Mouse (Mus musculus) c-Kit-positive CD71-negative TER-119-negative erythroid progenitor cells, embryonic 14.5 days (primary cell): Measurements from ENCODE around the gene Igfbp4.

Experiments used
- DNase-seq: peaks from one replicate; pipeline ENCODE4 v3.0.0-alpha.2; 2013; ENCODE audit warnings: low read depth

The Igfbp4 gene

DNA sequence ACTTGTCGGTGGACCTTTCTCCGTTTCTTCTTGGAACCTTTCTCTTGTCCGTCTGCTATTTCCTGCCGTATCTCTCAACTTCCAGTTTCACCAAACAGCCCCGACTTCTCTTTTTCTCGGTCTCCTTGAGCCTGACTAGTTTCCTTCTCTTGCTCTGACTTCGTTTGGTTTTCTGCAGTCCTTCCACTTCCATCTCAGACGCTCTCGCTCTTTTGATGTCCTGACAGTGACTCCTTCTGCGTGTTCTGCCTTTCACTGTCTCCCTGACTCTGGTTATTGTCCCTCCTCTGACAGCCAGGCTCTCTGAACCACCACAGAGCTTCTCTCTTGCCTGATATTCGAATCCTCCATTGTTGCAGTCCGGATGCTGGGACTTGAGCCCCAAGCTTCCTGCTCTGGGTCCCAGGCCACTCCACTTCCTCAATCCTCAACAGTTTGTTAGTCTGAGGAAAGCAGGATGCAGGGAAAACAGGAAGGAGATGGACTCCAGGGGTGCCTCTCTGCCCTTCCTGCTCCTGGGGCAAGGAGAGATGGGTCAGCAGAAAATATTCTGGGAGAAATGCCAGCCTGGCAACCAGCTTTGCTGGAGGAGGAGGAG is 1.9 kb downstream of the Igfbp4 start:
- DNase-seq = no peak

DNA sequence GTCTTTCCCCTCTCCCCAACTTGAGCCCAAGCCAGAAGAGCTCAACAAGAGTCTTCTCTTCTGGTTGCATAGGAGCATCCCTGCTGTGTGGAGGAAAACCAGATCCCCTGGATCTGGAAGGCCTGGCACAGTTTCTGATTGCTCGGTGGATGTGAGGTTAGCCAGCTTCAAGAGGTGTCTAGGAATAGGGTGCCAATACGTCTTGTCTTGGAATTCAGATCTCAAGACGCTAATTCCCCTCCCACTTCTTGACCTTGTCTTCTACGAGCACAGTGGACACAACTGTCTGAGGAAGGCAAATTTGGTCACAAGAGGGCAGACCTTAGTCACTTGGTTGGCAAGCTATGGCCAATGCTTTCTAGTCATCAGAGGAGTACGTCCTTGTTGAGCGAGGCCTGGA is 2.6 kb downstream of the Igfbp4 start:
- DNase-seq = no peak

DNA sequence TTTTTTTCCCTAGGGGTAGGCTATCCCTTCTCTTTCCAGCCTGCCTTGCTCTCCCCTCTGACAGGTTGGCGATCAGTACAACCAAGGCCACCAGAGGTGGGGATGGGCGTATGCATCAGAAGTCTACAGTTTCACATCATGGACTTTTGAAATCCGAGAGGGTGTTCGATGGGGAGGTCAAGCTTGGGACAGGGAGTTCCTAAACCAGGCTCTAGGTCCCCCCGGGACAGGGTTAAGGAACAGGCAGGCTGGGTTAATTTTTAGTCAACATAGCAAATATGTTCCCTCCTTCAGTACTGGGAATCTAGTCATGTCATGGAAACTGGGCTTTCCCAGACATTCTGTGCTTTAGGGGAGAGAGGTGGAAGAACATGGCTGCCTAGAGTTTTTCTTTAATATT is 3.3 kb downstream of the Igfbp4 start:
- DNase-seq = no peak

DNA sequence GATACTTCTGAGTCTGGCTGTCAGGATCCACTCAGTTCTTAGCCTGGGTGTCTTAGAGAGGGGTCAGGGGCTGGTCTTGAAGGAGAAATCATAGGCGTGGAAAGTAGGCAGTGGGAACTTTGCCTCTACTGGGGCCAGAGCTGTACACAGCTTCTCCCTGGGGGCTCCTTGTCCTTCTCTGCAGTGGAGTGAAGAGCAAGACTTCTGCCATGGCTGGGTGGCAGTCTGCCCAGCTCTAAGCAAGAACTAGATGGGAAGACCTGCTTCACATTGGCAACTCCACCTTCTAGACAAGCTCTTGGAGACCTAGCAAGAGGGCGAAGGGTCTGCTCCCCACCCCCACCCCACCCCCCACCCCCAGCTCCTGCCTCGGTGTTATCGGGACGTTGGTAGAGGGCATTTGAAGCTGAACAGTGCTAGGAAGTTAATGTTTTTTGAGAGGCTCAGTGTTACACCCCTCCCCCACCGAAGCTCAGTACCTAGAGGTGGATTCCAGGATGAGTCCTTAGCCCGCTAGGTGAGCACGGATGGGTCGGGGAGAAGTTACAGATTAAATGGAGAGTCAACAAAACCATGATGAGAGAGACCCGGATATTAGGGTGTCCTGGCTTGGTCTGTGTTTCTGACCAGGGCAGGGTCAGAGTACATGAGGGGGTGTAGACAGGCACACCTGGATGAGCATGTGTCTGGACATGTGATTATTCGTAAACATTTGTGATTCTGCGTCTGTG is 4.3 kb downstream of the Igfbp4 start:
- DNase-seq = no peak

DNA sequence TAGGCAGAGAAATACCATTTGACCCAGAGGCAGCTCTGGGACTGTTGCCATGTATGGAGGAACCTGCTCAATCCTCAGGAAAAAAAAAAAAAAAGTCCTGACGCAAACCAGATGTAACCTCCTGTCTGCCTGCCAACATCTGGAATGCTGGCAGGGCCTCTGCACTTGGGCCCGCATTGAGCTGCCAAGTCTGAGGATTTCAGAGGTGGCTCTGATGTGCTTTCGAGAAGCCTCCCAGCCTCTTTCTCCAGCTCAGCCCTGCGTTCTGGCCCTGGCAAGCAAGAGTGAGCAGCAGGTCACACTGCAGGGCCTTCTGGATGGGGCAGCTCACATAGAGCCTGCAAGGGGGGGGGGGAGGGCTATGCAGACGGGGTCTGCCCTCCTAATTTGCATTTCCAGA is 6.1 kb downstream of the Igfbp4 start:
- no peak for DNase-seq

DNA sequence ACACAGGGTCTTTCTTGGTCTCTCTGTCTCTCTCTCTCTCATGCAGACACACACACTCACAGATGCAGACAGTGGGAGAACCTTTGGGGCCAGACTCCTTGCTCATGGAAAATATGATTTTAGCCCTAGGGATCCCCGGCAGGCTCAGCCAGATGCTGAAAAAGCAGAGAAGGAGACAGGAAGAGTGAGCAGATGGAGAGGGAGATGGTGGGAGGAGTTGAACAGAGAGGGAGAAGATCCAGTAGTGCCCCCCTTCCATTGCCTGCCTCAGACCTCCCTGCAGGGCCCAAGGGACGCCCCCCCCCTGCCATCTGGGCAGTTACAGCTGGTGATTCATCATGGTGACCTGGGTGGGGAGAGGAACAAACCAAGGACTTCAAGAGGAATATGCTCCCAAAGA is 6.6 kb downstream of the Igfbp4 start:
- no peak for DNase-seq

DNA sequence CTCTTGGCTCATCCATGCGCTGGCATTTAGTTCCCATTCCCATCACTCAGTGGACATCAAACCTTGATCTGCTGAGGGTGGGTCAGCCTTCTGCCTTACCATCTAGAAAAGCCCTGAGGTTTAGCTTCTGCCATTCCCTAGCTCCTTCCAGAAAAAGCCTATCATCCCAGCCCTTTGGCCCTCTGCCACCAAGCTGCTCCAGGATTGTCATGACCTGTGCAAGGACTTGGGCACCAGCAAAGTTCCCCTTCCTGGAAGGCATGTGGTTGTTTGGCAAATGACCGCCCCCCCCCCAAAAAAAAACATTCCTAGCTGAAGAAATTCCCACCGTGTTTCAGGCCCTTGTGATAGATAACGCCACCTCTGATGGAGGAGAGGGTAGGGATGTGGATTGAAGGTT is 14.1 kb downstream of the Igfbp4 start:
- DNase-seq = no peak

DNA sequence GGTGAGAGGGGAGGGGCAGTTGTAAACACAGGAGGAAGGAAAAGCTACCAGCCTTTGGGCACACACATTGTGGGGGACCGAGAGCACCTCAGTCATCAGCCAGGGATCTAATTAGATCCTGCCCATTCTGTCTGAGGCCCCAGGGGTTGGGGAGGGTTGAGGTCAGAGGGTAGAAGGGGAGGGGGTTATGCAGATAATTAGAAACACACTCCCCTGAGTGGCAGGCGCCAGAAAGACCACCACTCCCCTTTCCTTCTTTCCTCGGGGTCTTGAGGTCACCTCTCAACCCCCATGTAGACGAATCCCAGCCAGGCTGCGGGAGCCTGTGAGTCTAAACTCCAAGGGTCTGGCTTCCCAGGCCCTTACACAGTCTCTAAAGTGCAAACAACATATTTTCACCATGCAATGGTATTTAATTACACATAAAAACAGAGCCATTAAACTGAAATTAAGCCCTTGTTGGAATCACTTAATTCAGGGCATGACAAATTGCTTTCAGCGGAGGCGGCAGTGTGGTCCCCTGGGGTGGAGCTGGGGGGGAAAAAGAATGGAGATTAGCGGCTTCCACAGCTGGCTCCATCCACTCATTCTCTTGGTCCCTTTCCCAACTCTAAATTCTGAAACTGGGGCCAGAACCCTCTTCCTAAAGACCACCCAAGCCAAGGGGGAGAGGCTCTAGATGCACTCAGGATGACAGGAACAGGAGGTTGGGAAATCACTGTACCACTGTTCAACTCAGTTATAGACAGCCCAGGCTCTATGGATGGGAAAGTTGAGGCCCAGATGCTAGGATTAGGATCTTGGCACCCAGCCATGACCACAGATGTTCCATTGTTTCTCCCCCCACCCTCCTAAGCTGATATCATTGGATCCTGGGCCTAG is 14.8 kb downstream of the Igfbp4 start:
- DNase-seq = no peak

DNA sequence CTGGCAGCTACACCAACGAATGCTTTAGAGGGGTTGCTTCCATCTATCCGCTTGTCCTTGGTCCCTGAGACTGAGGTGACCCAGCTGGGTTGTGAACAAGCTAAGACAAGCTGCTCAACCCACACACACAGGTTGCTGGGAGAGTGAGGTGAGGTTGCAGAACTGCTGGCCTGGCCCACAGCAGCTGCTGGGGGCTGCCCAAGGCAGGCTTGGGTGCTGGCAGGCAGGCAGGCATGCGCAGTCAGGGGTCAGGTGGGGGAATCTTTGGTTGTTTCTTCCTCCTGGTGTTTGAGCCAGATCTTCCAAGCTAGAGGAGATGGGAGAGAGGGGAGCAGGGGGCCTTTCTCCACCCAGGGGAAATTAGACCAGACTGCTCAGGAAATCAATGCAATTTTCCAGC is 19.4 kb downstream of the Igfbp4 start:
- DNase-seq = no peak

DNA sequence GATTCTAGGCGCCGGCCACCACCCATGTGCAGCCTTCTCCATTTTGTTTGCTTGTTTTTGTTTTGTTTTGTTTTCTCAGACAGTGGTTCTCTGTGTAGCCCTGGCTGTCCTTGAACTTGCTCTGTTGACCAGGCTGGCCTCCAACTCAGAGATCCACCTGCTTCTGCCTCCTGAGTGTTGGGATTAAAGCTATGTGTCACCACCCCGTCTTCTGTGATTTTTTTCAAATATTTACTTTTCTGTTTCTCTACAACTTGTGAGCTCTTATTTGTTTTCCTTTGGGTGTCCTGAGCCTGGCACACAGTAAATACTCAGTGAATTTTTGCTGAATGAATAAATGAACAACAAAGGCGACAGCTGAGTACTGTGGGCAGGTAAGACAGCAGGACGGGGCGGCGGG is 21.6 kb downstream of the Igfbp4 start:
- DNase-seq = no peak

DNA sequence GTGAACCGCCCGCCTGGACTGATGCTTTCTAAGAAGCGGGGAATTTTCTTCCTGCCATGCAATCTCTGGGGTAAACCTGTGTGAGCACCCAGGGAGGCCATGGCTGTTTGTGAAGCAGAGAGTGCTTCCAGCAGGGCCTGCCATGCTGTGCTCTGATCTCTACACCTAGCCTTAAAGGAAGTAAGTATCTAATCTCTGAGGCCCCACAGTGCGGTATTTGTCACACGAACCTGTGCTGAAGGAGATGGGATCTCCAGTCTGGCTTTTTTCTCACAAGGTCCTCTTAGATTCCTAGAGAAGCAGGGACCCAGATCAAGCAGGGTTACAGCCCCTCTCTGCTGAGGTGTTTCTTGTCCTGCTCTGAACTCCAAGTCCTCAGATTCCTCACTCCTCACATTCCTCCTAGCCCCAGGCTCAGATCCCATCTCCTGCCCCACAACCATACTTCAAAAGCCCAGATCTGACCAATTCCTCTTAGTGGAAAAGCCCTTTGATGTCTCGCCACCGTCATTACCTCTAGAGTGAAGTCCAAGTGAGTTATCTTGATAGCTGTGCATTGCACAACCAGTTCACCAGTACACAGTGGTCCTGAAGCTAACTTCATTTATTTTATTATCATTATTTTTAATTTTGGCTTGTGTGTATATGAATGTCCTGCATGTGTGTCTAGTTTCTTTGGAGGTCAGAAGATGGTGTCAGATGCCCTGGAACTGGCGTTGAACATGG is 22.5 kb downstream of the Igfbp4 start:
- DNase-seq = no peak

DNA sequence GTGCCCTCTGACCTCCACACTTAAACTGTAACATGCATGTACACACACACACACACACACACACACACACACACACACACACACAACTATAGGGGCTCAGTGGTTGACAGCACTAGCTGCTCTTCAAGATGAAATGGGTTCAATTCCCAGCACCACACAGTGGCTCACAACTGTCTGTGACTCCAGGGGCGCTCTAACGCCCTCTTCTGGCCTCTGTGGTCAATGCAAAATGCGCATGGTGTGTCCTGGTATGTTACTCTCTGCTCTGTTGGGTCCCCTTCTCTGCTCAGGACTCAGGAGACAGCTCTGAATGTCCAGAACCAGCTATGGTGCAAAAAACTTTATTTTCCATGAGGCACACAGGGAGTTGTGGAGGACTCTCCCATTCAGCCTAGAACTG is 24.3 kb downstream of the Igfbp4 start:
- no peak for DNase-seq

DNA sequence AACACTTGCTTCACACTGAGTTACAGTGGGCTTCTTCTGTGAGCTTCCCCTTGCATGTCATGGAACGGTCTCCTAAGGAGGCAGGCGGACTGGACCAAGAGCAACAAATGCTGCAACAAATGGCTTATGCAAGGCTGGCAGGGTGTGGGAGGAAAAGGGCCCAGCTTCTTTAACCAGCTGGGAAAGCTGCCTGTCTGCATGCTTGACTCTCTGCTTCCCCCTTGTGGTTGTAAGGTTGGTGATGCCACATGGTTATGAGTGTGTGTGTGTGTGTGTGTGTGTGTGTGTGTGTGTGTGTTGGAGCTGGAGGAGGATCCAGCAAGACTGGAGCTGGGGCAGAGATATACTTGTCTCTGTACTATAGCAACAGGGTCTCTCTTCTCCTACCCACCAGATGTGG is 24.9 kb downstream of the Igfbp4 start:
- peak; percentile 70 for DNase-seq

DNA sequence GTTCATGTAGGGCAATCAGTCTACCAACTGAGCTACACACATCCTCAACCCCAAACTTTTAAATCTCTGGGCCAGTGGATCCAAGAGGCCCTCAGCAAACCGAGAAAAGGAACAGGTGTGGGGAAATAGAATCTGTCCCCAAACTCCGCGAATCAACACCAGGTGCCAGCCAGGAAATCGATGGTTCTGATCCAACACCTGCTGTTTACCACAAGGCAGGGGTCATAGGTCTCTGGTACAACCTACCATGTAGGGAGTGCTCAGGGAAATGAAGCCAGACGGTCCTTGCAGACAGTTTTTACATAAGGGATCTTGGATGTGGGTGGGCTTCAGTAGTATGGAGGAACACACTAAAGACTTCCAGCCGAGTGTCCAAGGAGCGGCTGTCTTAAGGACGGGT is 26.5 kb downstream of the Igfbp4 start:
- no peak for DNase-seq

DNA sequence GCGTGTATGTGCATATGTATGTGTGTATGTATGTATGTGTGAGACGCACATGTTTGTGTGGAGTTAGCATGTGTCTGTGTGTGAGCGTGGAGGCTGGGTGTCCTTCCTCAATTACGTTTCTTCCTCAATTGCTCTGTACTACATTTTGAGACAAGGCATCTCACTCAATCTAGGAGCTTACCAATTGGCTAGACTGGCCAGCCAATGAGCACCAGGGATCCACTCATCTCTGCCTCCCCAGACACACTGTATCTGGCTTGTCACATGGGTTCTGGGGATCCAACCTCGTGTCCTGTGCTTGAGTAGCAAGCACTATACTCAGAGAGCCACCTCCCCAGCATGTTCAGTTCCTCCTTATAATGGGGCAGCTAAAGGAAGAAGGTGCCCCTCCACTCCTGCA is 27.4 kb downstream of the Igfbp4 start:
- DNase-seq = no peak

DNA sequence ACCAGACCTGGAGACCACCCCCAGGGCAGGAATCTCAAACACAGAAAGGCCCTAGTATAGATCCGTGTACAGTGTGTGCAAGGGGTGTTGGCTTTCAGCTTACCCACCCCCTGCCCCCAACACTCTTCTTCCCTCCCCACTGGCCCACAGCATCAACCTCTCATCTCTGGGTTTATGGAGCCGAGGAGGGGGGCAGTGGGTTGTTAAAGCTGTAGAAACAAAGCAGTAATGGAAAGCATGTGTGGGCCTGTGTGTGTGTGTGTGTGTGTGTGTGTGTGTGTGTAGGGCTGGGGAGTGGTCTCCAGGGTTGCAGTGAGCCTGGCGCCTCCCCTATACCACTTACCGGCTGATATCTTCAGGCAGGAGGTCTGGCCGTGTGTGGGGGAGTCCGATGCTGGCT is 30.8 kb downstream of the Igfbp4 start:
- DNase-seq = no peak

DNA sequence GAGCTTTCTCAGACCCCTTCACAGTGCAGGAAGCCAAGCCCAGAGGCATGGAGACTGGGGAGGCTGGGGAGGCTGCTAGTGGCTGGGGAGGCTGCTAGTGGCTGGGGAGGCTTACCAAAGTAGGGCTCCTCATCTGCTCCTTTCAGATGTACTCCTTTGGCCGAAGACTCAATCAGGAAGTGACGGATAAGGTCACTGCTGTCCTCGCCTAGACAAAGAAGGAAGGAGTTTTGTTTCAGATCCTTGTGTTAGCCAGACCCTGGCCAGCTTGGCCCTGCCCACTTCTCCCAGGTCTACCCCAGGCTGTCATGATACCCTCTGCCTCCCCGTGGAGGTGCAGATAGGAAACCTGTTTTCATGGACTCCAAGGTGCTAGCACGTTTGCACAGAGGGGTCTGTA is 32.7 kb downstream of the Igfbp4 start:
- DNase-seq = no peak

DNA sequence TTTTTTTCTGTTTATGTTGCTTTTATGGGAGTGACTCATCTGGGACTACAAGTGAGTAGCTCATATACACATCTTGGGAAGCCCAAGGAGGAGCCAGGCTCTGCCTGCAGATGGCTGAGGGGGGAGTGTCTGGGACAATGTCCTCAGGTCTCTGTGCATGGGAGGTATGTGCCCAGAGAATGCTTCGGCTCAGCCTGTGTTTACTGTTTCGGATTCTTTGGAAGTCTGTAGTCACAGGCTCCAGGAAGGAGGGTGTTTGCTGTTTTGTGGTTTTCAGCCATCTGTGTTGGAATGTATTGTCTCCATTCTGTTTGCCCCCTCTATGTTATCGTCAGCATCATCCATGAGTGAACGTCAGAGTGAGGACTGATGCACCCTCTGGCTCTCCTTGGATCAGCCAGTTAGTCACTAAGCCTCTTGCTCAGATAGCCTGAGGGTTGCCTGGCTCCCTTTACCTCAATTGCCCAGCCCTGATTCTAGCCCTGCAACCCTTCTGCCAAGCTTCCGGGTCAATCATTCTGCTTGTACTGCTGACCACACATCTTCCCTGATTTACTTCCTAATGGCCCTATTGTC is 35.8 kb downstream of the Igfbp4 start:
- DNase-seq = no peak

DNA sequence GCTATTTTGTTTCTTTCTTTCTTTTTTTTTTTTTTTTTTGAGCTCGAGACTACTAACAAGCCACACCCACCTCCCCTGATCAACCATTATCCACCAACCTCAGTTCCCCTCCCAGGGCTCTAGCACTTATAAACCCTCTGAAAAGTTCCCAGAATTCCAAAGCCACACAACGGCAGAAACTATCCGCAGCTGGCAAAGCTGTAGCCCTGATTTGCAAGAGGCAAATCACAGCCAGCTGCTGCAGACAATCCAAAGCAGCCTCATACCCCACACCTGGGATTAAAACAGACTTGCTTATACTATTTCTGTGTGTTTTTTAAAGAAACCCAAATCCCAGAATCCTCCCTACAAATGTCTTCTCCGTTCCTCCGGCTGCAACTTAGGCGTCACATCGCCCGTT is 36.8 kb downstream of the Igfbp4 start:
- DNase-seq = no peak

DNA sequence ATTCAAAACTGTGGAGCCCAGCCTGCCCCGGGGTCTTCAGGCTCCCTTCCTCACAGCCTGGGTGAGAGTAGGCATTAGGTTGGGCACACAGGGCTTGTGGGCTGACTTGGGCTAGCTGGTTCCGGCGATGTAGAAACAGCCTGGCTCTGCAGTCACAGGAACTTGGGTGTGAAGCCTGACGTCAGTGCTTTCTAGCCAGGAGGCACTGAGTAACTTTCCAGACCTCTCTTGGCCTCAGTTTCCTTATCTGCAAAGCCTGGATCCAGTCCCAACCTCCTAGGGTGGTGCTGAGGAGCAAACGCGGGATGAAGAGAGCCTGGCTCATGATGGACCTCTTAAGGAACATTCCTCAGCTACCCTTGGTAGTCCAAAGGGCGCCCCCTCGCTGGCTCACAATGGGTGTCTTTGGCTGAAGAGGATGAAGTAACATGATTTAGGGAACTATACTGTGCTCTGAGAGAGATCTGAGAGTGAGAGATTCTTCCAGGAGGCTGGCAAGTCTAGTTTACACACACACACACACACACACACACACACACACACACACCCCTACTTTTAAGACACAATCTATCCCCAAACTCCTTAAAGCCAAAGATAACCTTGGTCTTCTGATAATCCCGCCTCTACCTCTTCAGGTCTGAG is 40.0 kb downstream of the Igfbp4 start:
- no peak for DNase-seq

DNA sequence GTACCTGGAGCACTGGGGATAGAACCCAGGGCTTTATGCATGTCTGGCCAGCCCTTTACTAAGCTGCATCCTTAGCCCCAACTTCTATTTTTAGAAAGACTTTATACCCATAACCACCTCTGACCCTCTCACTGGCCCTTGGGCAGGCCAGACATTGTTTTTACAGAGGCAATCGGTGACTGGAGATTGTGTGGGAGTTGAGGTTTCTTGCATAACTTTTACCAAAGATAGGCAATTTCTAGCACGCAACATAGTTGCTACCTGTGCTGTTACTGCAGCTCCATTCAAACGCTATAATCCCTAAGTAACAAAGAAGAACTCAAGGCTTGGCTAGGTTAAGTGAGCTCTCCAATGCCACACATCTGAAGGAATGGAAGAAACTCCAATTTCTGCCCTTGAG is 40.5 kb downstream of the Igfbp4 start:
- no peak for DNase-seq

DNA sequence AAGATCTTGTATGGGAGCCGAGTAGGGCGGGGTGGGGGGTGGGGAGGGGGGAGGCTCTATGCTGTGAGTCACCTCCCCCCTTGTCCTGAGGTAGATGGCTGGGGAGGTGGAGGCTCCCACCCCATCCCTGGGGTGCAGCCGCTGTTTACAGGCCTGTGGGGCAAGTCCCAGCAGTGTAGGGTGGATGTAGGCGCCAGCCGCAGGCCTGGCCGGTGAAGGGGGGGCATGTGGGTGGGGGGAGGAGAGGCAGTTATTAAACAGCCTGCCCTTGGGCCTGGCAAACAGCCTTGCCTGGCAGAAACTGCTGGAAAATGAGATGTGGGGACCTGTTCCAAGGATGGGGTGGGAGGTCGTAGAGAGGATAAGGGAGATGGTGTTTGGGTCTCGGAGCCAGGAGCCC is 41.1 kb downstream of the Igfbp4 start:
- DNase-seq = no peak
